Mouse (Mus musculus) MEL (cell line): ENCODE data around the gene Fxyd7. TPM values are rescaled to one million over a fixed set of nuclear protein-coding genes. Genes with fewer than 3 reads are reported as not detected.

Source experiments
- DNase-seq: peaks from one replicate; pipeline ENCODE4 v3.0.0; 2011; ENCODE audit warnings: low read depth, low spot score
- H3K27ac ChIP-seq: 2 replicates; pipeline ENCODE4 v1.5.1; 2012; ENCODE audit warnings: low read depth, mild to moderate bottlenecking, control low read depth, low read length, moderate library complexity; ENCODE audit not compliant: control insufficient read depth
- H3K27me3 ChIP-seq, 2 experiments: fragments of 150-350 bp in 1 of 2; sonication (generic) in 1 of 2; 2 replicates each; pipeline ENCODE4 v1.6.1; 2012; ENCODE audit warnings: low read length in 2 of 2, mild to moderate bottlenecking in 2 of 2, improper control_type of control experiment in 1 of 2, moderate library complexity in 1 of 2; ENCODE audit not compliant: insufficient read depth in 2 of 2, control insufficient read depth in 1 of 2
- H3K36me3 ChIP-seq, 2 experiments: 2 replicates each; pipeline ENCODE4 v1.6.1; 2012 to 2014; ENCODE audit warnings: low read length in 2 of 2, improper control_type of control experiment in 1 of 2, inconsistent platforms in 1 of 2, mild to moderate bottlenecking in 1 of 2; ENCODE audit not compliant: insufficient read depth in 2 of 2, control insufficient read depth in 1 of 2
- H3K4me1 ChIP-seq, 2 experiments: fragments of 150-350 bp in 1 of 2; sonication (generic) in 1 of 2; 2 replicates each; pipeline ENCODE4 v1.6.1; 2012; ENCODE audit warnings: low read length in 2 of 2, improper control_type of control experiment in 1 of 2, mild to moderate bottlenecking in 1 of 2; ENCODE audit not compliant: insufficient read depth in 2 of 2, control insufficient read depth in 1 of 2
- H3K4me3 ChIP-seq, 2 experiments: fragments of 150-350 bp in 1 of 2; sonication (generic) in 1 of 2; 2 replicates each; pipeline ENCODE4 v1.5.1; 2012; ENCODE audit warnings: low read depth in 2 of 2, low read length in 2 of 2, mild to moderate bottlenecking in 2 of 2, moderate library complexity in 2 of 2, control low read depth in 1 of 2, improper control_type of control experiment in 1 of 2; ENCODE audit not compliant: control insufficient read depth in 1 of 2, insufficient read depth in 1 of 2
- H3K79me2 ChIP-seq: 2 replicates; pipeline ENCODE4 v1.6.1; 2012; ENCODE audit warnings: mild to moderate bottlenecking, low read length, moderate library complexity; ENCODE audit not compliant: control insufficient read depth, poor library complexity, insufficient read depth
- H3K9ac ChIP-seq: 2 replicates; pipeline ENCODE4 v1.6.1; 2012; ENCODE audit warnings: low read depth, mild to moderate bottlenecking, control low read depth, low read length, moderate library complexity; ENCODE audit not compliant: control insufficient read depth, poor library complexity, severe bottlenecking
- H3K9me3 ChIP-seq: fragments of 150-350 bp; sonication (generic); replicated peaks from 2 replicates; pipeline ENCODE4 v1.6.1; 2012; ENCODE audit warnings: mild to moderate bottlenecking, low read length, improper control_type of control experiment, moderate library complexity; ENCODE audit not compliant: insufficient read depth
- CHD1 ChIP-seq: IDR thresholded peaks from 2 replicates; pipeline ENCODE4 v1.6.1; 2012; ENCODE audit warnings: low read depth, mild to moderate bottlenecking, inconsistent platforms, low read length, improper control_type of control experiment
- CTCF ChIP-seq, 3 experiments: IDR thresholded peaks in 2 of 3; conservative IDR thresholded peaks in 1 of 3; 2 replicates each; pipeline ENCODE4 v1.5.1; 2011 to 2012; ENCODE audit warnings: low read length in 3 of 3, low read depth in 2 of 3, mild to moderate bottlenecking in 2 of 3, improper control_type of control experiment in 1 of 3, inconsistent platforms in 1 of 3, mixed read lengths in 1 of 3, moderate library complexity in 1 of 3; ENCODE audit not compliant: control insufficient read depth in 1 of 3, insufficient read depth in 1 of 3, poor library complexity in 1 of 3, severe bottlenecking in 1 of 3
- E2F4 ChIP-seq: IDR thresholded peaks from 2 replicates; pipeline ENCODE4 v1.6.1; 2011; ENCODE audit warnings: low read depth, low read length, improper control_type of control experiment, borderline replicate concordance
- ELF1 ChIP-seq: IDR thresholded peaks from 2 replicates; pipeline ENCODE4 v1.6.1; 2014; ENCODE audit warnings: low read depth, mild to moderate bottlenecking, inconsistent platforms, low read length, improper control_type of control experiment, moderate library complexity
- EP300 ChIP-seq, 2 experiments: IDR thresholded peaks; 2 replicates each; pipeline ENCODE4 v1.6.1; 2011; ENCODE audit warnings: improper control_type of control experiment in 2 of 2, low read length in 2 of 2, low read depth in 1 of 2, mild to moderate bottlenecking in 1 of 2
- GABPA ChIP-seq: IDR thresholded peaks from 2 replicates; pipeline ENCODE4 v1.6.1; 2012; ENCODE audit warnings: low read depth, mild to moderate bottlenecking, inconsistent platforms, low read length, improper control_type of control experiment, moderate library complexity
- HCFC1 ChIP-seq: IDR thresholded peaks from 2 replicates; pipeline ENCODE4 v1.6.1; 2012; ENCODE audit warnings: low read depth, mild to moderate bottlenecking, inconsistent platforms, low read length, improper control_type of control experiment, moderate library complexity
- KAT2A ChIP-seq: conservative IDR thresholded peaks from 2 replicates; pipeline ENCODE4 v1.6.1; 2012; ENCODE audit warnings: low read depth, low read length, improper control_type of control experiment, inconsistent platforms
- MAFK ChIP-seq: IDR thresholded peaks from 2 replicates; pipeline ENCODE4 v1.6.1; 2011; ENCODE audit warnings: low read depth, mild to moderate bottlenecking, low read length, improper control_type of control experiment, borderline replicate concordance
- MAX ChIP-seq: IDR thresholded peaks from 2 replicates; pipeline ENCODE4 v1.6.1; 2011; ENCODE audit warnings: low read length, improper control_type of control experiment
- MAZ ChIP-seq: IDR thresholded peaks from 2 replicates; pipeline ENCODE4 v1.6.1; 2012; ENCODE audit warnings: low read depth, mild to moderate bottlenecking, inconsistent platforms, low read length, improper control_type of control experiment
- NELFE ChIP-seq: IDR thresholded peaks from 2 replicates; pipeline ENCODE4 v1.6.1; 2011; ENCODE audit warnings: low read depth, low read length, improper control_type of control experiment
- RAD21 ChIP-seq: IDR thresholded peaks from 2 replicates; pipeline ENCODE4 v1.6.1; 2011; ENCODE audit warnings: mild to moderate bottlenecking, low read depth, low read length, improper control_type of control experiment
- RCOR1 ChIP-seq: IDR thresholded peaks from 2 replicates; pipeline ENCODE4 v1.6.1; 2012; ENCODE audit warnings: low read depth, mild to moderate bottlenecking, inconsistent platforms, low read length, improper control_type of control experiment
- SIN3A ChIP-seq: IDR thresholded peaks from 2 replicates; pipeline ENCODE4 v1.6.1; 2012; ENCODE audit warnings: low read length, improper control_type of control experiment, inconsistent platforms
- SMC3 ChIP-seq: IDR thresholded peaks from 2 replicates; pipeline ENCODE4 v1.6.1; 2011; ENCODE audit warnings: low read depth, low read length, improper control_type of control experiment
- TAL1 ChIP-seq: IDR thresholded peaks from 2 replicates; pipeline ENCODE4 v1.6.1; 2012; ENCODE audit warnings: mild to moderate bottlenecking, inconsistent platforms, low read length, moderate library complexity, mixed read lengths
- TBP ChIP-seq: IDR thresholded peaks from 2 replicates; pipeline ENCODE4 v1.8.0; 2011; ENCODE audit warnings: low read depth, low read length, improper control_type of control experiment
- TCF12 ChIP-seq: IDR thresholded peaks from 2 replicates; pipeline ENCODE4 v1.6.1; 2014; ENCODE audit warnings: low read depth, mild to moderate bottlenecking, inconsistent platforms, low read length, improper control_type of control experiment, moderate library complexity
- USF1 ChIP-seq: IDR thresholded peaks from 2 replicates; pipeline ENCODE4 v1.6.1; 2014; ENCODE audit warnings: low read depth, mild to moderate bottlenecking, inconsistent platforms, low read length, improper control_type of control experiment, moderate library complexity
- USF2 ChIP-seq, 2 experiments: IDR thresholded peaks; 2 replicates each; pipeline ENCODE4 v1.6.1; 2011 to 2012; ENCODE audit warnings: improper control_type of control experiment in 2 of 2, low read length in 2 of 2, borderline replicate concordance in 1 of 2, inconsistent platforms in 1 of 2, low read depth in 1 of 2, mild to moderate bottlenecking in 1 of 2; ENCODE audit not compliant: insufficient read depth in 1 of 2
- ZMIZ1 ChIP-seq: IDR thresholded peaks from 2 replicates; pipeline ENCODE4 v1.6.1; 2012; ENCODE audit warnings: low read depth, mild to moderate bottlenecking, inconsistent platforms, low read length, improper control_type of control experiment, moderate library complexity
- polyA plus RNA-seq, 2 experiments: library from polyadenylated mRNA; stranded (reverse) in 1 of 2; unstranded in 1 of 2; fragments of >175 nt in 1 of 2; fragments of >200 nt in 1 of 2; gene quantifications; 2 replicates each; pipeline versions ENCODE4 v1.2.1 to v1.2.4; 2012; ENCODE audit warnings: low replicate concordance in 2 of 2, low read depth in 1 of 2; ENCODE audit not compliant: insufficient read length in 2 of 2, insufficient read depth in 1 of 2, missing spikeins in 1 of 2
- total RNA-seq: library from RNA; depleted of rRNA; stranded (reverse); fragments of 300-350 nt; gene quantifications from 2 replicates; pipeline ENCODE4 v1.2.3, GENCODE M21; 2012

Gene Fxyd7
- total and polyA plus RNA-seq, 3 experiments, result 0.11 TPM; not detected in 2

- TF ChIP-seq GABPA (no peak), USF1 (no peak), TCF12 (no peak), TAL1 (no peak), E2F4 (no peak), CHD1 (no peak), MAZ (no peak), TBP (no peak), HCFC1 (no peak), RCOR1 (no peak)
- no peaks in the 10 kb centered on the region for H3K9me3 ChIP-seq
- H3K79me2 ChIP-seq, result no peaks in the 10 kb centered on the region
- H3K4me1 ChIP-seq, result no peaks in the 10 kb centered on the region
- no peaks in the 10 kb centered on the region for H3K27me3 ChIP-seq
- H3K4me3 ChIP-seq, result no peak overlapping the region
- no peaks in the 10 kb centered on the region for H3K36me3 ChIP-seq
- H3K9ac ChIP-seq, result no peak overlapping the region
- H3K27ac ChIP-seq, result no peak overlapping the region
- no peak for DNase-seq
Measured at GRCm38 (mm10) chr7:31063074-31063560, 11.8 kb upstream of the Fxyd7 start.

- no peaks in the 10 kb centered on the region for H3K36me3 ChIP-seq
- TF ChIP-seq KAT2A (no peak), ELF1 (no peak), HCFC1 (no peak), SIN3A (no peak), MAX (no peak), NELFE (no peak), TBP (no peak)
- DNase-seq, result no peak
Measured at GRCm38 (mm10) chr7:31060621-31061010, 9.3 kb upstream of the Fxyd7 start.

GRCm38 (mm10) chr7:31059919-31060620 is 8.8 kb upstream of the Fxyd7 start:
- Histone ChIP-seq H3K79me2 (no peaks in the 10 kb centered on the region), H3K4me3 (no peak overlapping the region), H3K9me3 (no peaks in the 10 kb centered on the region), H3K36me3 (no peaks in the 10 kb centered on the region), H3K9ac (no peak overlapping the region), H3K27me3 (no peaks in the 10 kb centered on the region), H3K27ac (no peak overlapping the region), H3K4me1 (no peaks in the 10 kb centered on the region)
- no peak for DNase-seq
- no peak for TF ChIP-seq GABPA
- no peak for TF ChIP-seq ELF1
- no peak for TF ChIP-seq MAZ
- no peak for TF ChIP-seq TCF12
- no peak for TF ChIP-seq EP300 (IDR thresholded peaks at IDR 0.05; ENCODE audit: low read depth in 1 of 2, low read length in 2 of 2)
- TF ChIP-seq USF2 (IDR thresholded peaks at IDR 0.05; ENCODE audit: borderline replicate concordance in 1 of 2, insufficient read depth in 1 of 2, low read depth in 1 of 2, low read length in 2 of 2), result no peak
- no peak for TF ChIP-seq CHD1
- no peak for TF ChIP-seq SMC3
- no peak for TF ChIP-seq ZMIZ1
- TF ChIP-seq CTCF (IDR thresholded peaks at IDR 0.05 in 2 of 3, conservative IDR thresholded peaks at IDR 0.05 in 1 of 3; ENCODE audit: control insufficient read depth in 1 of 3, insufficient read depth in 1 of 3, low read depth in 2 of 3, low read length in 3 of 3, poor library complexity in 1 of 3, severe bottlenecking in 1 of 3), result no peak
- no peak for TF ChIP-seq NELFE
- TF ChIP-seq MAFK, result no peak
- no peak for TF ChIP-seq RAD21

More at GRCm38 (mm10) chr7:31060621-31061010, 9.3 kb upstream of the Fxyd7 start:
- no peaks in the 10 kb centered on the region for H3K4me1 ChIP-seq
- no peak overlapping the region for H3K27ac ChIP-seq
- no peak overlapping the region for H3K4me3 ChIP-seq
- H3K9ac ChIP-seq, result no peak overlapping the region
- H3K79me2 ChIP-seq, result no peaks in the 10 kb centered on the region
- H3K9me3 ChIP-seq, result no peaks in the 10 kb centered on the region
- H3K27me3 ChIP-seq, result no peaks in the 10 kb centered on the region
